Mouse (Mus musculus): ENCODE measurements at regions not wholly inside any gene's neighbourhood (a gene's known extent, or its start where the extent isn't known, plus 50 kb on each side); places are given as distances from the start of the nearest gene placed in this dataset.

DNA sequence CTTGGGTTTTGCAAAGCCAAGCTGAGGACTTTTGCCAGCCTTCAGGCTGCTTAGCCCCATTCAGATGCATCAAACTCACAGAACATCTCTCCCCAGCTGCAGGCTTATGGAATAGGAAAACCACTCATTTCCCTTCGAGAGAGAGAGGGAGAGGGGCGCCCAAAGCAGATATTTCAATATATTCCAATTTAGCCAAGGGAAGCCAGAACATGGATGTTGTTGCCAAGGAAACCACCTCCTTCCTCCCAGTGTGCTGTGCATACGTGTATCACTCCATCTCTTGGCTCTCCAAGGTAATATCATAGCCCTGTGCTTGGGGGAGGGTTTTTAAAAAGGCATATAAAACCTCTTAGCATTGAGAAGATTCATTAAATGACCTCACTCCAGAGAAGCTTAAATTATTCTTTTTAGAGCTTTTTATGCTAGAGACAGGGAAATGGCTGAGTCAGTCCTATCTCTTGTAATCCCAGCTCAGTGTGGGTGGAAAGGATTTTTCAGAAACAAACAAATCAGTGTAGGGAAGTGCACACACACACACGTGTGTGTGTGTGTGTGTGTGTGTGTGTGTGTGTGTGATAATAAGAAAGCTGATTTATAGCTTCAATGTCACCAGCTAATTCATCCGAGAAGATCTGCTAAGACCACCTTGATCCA, 245.1 kb downstream of the Rps24 start:
- ATAC-seq (replicated peaks; ENCODE audit: poor library complexity): no peak

DNA sequence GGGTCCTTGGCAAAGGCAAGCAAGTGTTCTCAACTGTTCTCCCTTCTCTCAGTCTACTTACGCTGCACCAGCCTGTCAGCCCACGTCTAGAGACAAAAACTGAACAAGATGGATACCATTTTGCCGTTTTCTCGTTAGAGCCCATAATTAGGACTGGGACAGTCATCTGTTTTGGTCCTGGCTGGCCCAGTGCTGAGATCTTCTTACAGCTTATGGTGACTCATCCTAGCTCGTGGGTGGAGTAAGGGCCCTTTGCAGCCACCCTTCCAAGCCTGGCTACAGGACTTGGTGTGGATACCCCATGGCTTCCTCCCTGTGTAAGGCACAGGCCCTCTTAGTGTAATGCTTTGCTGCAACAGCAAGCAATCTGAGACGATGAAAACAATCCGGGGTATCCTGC, 246.4 kb downstream of the Rps24 start:
- ATAC-seq (replicated peaks; ENCODE audit: poor library complexity): no peak

DNA sequence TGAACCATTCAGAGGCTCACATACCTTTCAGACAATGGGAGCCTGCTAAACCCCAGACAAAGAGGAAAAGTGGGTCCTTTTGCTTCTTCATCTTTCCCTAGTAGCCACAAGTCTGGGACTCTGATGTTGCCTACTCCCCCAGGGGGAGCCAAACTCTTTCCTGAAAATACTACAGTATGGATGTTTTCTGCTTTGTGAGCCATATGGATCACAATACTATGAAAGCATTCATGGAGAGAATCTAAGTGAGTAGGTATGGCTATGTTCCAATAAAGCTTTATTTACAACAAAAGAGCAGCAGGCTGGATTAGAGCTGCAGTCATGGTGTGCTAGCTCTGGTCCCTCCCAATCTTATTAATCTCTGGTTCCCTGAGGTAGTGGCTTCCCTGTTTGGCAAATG, 251.9 kb downstream of the Rps24 start:
- no peak for ATAC-seq (replicated peaks; ENCODE audit: poor library complexity)

DNA sequence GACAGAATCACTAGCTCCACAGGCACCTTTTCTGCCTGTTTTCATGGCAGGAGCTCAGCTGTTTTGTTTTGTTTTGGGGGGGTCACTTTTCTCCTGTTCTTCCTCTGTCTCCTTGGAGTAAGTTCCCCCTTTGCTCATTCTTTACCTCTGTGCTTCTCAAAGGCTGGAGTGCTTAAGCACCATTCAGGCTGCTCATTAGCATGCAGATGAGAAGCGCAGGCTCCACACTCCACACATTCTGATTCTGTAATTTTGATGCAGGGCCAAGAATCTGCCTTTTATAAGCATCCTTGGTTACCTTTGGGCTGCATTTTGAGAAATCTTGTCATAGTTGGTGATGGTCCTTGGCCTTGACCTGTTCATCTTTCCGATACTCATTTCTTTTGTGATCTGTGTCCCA, 257.5 kb downstream of the Rps24 start:
- ATAC-seq (replicated peaks; ENCODE audit: poor library complexity): no peak

DNA sequence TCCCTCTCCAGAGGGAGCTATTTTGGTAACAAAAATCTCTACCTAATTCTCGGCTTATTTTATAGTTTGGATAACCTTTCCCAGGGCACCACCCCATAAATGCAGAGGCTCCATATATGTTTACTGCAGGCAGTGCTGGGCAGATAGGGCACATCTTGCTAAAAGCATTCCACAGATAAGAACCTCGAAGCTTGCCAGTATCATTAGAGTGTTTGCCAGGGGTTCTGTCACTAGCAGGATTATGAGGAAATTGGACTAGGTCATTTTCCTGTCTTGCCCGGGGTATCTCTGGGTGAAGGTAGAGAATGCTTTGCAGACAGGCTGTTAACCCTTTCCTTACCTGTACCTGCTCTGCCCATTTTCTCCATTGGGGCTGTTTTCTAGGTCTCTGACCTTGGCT, 258.8 kb downstream of the Rps24 start:
- no peak for ATAC-seq (replicated peaks; ENCODE audit: poor library complexity)

DNA sequence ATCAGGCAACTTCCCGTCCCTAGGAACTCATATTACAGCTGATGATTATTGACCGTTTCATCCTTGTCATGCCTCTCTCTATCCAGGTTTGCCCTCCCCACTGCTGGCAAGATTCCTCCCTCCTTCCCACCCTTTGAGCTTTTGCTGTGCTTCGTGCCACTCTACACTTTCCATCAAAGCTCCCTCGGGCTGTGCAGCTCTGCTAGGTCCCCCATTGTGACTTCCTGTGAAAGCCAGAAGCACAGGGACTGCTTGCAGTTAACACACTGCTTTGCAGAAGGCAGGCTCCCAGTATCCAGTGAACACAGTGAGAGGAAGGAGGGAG, 260.5 kb downstream of the Rps24 start:
- ATAC-seq (replicated peaks; ENCODE audit: poor library complexity): no peak

DNA sequence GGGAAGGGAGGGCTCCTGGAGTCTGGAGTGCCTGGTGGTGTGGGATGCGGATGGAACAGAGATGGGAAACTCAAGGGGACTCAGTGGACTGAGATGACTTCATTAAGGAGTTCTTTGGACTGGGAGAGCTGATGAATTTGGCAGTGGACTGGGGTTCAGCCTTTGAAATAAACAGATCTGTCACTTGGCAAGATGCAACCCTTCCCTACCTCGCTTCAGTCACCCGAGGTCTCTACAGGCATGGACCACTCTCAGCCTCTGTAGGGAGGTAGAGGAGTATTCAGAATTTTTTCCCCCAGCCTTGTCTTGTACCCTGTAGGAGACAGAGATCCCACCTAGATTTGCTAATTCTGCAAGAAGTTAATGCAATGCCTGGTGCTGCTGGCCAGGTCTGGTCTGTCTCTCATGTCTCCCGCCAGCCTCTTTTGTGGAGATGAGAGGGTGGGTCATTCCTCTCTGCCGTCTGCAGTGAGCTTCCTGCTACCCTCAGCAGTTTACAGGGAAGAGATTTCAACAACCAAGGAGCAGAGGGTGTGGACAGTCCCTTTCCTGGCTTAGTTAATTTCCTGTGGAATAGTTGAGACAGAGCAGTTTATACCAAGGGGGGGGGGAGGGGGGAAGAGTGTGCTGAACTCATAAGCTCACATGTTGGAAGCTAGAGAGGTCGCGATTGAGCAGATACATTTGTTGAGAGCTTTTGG, 261.0 kb downstream of the Rps24 start:
- ATAC-seq (replicated peaks; ENCODE audit: poor library complexity): no peak

DNA sequence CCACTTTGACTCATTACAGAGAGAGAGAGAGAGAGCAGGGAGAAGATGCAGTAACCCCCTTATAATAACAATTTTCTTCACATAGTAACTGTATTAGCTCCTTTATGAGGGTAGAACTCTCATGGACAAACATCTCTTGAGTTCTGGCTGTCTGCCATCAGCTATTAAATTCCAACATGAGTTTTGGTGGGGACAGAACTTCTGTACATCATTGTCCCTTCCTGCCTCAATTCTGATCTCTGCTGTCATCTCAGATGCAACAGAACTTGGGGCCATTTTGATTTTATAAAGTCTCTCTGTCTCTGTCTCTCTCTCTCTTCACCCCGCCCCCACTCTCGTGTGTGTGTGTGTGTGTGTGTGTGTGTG, 261.6 kb downstream of the Rps24 start:
- ATAC-seq (replicated peaks; ENCODE audit: poor library complexity): no peak

DNA sequence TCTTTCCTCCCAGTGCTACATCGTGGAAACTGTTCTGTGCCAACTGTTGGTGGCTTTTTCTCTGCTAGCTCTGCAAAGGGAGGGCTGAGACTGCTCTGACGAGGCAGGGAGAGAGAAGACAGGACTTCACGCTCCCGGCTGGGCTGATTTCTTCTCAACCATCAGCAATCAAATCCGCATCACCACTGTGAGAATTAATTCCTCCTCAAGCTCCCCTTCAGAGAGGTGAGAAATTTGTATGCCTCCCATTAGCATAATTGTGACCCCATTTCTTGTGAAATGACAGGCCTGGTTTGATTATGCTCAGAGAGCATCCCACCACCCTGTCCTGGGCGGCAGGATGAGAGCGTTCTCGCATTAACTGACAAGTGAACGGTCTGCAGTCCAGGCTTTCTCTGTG, 262.4 kb downstream of the Rps24 start:
- no peak for ATAC-seq (replicated peaks; ENCODE audit: poor library complexity)

DNA sequence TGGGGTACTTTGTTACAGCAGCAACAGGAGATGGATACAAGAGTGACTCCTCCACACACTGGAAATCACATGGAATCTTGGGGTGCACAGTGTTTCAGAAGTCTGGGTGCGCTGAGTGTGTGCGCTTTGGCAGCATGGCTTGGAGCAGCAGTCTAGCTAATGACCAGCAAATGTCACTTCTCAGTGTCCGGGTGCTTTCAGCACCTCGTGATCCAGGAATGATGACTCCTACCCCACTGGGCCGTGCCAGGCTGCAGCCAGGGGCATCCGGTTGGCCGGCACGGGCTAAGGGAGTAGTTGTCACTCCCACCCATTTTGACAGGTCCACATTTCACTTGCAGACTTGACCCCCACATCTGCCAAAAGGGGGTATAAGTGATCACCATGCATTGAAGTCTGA, 264.3 kb downstream of the Rps24 start:
- ATAC-seq (replicated peaks; ENCODE audit: poor library complexity): no peak

DNA sequence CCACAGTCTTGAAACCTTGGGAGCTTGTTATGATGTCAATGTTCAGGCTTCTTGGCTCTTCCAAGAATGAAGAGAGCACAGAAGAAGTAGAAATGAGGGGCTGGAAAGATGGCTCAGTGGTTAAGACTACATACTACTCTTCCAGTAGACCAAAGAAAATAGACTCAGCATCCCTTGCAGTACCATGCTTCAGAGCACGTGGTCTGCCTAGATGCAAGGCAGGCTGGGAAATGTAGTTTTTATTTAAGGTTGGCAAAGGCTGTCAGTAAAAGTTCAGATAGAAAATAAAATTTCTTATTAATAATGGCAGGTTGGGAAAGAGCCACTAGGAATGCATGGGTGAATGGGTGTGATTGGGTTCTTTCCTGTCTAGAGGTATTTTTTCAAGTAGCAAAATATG, 267.8 kb downstream of the Rps24 start:
- ATAC-seq (replicated peaks; ENCODE audit: poor library complexity): no peak

DNA sequence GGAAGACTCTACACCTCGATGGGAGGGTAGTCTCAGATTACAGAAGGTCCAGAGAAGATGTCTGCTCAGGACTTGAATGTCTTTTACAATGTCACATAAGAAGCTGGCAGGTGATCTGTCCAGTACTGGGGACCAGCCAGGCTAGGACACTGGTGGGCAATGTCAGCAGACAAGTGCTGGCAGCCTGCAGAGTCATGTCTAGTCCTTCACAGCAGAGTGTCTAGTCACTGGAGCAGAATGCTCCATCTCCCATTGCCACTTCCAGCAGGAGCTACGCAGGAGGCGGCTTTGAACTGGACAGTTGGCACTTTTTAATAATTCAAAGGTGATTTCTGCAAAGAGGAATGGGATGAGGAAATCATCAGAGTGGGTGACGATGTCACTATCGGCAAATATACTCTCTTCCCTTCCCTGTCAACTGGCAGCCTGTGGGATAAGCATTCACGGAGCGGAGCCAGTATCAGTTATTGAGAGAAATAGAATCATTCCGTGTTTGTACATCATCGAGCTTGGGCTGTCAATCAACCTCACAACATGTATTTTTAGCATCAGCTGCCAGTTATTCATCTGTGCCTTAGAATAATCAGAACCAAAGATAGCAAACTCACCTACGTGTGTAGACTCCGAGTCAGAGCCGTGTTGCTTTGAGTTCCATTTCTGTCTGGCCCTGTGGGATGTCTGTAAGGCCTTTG, 268.6 kb downstream of the Rps24 start:
- no peak for ATAC-seq (replicated peaks; ENCODE audit: poor library complexity)

DNA sequence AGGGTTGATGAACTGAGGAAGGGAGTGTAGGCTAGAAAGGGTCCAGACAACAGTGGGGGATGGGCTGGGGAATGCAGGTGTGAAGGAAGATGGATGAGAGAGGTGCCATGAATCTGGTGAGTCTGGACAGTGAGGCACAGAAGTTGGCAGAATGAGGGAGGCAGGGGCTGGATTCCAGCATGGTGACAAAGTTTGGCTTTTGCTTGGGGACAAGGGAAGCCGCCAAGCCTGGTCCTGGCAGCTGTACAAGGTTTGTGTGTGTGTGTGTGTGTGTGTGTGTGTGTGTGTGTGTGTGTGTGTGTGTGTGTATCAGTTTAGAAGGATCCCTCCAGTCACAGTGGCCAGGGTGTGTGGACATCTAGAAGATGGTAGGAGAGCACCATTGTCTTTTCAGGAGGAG, 270.4 kb downstream of the Rps24 start:
- ATAC-seq (replicated peaks; ENCODE audit: poor library complexity): no peak

DNA sequence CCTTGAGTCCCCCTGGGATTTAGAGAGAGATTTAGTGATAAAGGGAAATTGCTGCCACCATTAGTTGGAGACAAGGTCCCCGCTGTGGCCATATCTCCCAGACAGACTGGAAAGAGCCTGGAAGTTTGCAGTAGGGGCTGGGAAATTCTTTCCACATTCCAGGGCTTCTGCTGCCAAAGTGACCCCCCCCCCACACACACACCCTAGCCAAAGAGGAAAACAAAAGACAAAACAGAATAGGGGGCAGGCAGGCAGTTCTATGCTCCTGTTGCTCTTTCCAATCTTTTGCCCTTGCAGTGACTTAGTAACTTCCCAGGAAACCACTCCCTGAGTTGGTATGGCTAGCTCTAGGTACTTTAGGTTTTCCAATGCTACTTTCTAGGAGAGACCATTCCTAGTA, 270.9 kb downstream of the Rps24 start:
- no peak for ATAC-seq (replicated peaks; ENCODE audit: poor library complexity)

DNA sequence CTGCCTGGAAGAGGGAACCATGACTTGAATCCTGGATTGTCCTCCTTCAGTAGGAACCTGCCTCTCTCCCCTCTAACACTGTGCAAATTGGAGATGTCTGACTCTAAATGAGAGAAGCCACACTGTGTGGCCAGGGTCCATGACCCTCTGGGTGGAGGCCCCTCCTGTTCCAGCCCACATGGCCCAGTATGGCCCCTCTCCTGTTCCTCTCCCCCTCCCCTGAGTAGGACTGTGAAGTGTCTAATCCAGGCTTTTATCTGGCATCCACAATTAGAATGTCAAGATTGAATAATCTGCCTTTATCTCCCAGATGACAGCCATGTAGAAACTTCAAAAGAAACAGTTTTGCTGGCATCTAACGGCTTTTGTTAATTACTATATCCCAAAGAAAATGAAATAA, 274.0 kb downstream of the Rps24 start:
- no peak for ATAC-seq (replicated peaks; ENCODE audit: poor library complexity)

DNA sequence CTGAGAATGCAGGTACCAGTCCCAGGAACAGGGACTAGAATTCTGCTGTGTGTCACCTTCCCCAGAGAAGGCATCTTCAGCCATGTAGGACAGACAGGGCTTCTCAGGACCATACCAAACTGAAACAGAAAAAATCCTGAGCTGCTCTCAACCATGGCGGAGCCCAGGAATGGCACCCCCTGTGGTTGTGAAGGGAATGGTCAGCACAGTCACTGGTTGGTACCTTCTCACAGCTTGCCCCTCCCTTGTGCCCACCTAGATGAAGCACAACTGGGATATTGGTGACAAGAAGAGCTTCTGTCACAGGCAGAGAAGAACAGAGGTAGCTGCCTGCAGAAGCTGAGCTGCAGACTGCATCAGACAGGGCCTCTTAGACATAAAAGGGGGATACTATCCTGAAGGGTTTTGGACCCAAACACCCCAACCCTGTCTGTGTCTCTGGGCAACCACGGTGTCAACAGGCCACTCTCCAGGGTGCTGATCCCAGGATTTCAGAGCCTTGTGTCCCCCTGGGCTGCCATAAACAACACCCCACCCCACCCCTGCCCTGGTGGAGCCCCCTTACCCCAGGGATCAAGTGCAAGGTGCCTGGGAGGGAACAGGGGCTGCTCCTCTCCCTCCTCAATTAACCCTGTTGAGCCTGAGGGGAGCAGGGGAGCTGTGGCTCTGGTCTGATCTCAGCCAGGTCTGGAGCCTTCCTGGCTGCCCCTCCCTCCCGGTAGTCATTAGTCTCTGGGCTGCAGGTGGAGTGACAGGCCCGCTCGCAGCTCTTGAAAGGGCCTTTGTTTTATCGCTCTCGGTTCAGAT, 275.7 kb downstream of the Rps24 start:
- ATAC-seq (replicated peaks; ENCODE audit: poor library complexity): no peak

DNA sequence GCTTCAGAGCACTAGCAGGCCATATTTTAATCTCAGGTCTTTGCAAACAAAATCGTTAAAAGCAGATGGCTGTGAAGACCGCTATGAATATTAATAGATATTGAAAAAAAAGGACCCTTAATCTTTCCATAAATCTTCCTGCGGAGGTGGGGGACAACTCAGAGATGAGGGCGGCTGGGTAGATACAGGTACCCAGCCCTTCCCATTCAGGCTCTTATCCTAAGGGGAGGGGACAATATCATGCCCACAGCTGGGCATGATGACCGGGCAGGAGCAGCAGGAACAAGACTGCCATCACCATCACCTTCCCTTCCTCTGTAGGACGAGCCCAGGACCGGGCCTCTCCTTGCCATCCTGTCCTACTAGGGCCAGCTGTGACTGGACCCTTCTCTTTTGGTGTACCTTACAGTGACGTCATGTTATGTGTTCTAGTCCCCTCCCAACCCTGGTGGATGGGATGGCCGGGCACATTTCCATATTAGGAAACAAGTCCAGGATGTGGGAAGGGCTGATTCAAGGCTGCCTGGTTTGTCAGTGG, 276.4 kb downstream of the Rps24 start:
- no peak for ATAC-seq (replicated peaks; ENCODE audit: poor library complexity)

DNA sequence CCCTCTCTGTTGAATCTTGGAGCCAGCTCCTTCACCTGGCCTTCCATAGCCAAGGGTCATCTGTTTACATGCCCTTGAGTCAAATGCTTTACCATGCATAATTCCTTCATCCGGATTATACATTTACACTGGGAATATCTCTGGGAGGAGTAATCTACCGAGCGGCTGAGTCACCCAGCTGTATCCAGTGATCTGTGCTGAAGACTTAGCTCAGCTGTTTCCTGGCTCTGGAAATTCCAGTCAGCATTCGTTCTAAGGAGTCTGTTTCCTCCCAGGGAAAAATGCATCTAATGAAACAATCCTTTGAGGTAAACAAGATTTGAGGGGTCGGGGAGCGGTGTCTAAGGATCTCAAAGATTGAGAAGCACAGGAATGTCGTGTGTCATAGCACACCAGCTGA, 276.9 kb downstream of the Rps24 start:
- ATAC-seq (replicated peaks; ENCODE audit: poor library complexity): no peak

DNA sequence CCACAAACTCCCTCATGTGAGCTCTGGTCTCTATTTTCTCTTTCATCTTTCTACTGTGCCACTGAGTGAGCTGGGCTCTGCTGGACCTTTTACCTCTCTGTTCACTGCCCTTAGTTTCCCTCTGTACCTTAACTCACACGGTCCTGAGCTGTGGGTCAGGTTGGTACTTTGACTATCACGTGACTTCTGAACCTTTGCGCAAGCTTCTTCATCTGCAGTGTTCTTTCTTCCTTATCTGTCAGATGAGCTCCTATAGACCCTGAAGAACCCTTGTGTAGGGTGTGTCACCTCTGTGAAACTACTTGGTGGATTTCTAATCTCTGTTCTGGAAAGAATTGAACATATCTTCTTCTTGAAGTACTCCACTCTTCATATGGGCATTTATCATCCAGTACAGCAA, 279.3 kb downstream of the Rps24 start:
- ATAC-seq (replicated peaks; ENCODE audit: poor library complexity): no peak

DNA sequence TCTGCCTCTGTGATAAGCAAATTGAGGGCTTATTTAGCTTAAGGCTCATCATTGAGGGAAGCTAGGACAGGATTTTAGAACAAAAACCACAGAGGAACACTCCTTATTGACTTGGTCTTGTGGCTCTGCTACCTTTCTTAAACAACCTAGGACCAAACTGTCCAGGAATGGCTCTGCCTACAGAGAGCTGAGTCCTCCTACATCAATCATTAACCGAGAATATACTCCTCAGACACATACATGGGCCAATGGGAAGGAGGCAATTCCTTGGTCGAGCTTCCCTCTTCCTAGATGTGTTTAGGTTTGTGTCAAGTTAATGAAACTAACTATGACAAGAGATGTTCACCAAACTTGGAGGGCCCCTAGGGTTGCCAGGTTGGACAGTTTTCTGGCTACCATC, 279.8 kb downstream of the Rps24 start:
- ATAC-seq (replicated peaks; ENCODE audit: poor library complexity): no peak

DNA sequence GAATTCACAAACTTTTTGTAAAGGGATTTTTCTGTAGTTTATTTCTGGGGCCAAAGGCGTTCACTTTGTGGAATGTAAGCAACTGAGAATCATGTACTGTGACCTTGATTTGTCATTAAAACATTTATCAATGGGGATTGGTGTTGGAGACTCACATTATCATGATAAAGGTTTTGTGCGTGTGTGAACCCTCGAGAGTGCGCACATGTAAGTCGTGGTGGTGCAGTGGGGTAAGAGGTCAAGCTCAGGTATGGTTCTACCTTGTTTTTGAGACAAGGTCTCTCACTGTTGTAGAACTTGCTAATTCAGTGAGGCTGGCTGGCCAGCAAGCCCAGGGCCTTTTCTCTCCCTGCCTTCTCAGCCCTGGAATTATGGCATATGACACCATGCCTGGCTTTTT, 280.4 kb downstream of the Rps24 start:
- ATAC-seq (replicated peaks; ENCODE audit: poor library complexity): no peak

DNA sequence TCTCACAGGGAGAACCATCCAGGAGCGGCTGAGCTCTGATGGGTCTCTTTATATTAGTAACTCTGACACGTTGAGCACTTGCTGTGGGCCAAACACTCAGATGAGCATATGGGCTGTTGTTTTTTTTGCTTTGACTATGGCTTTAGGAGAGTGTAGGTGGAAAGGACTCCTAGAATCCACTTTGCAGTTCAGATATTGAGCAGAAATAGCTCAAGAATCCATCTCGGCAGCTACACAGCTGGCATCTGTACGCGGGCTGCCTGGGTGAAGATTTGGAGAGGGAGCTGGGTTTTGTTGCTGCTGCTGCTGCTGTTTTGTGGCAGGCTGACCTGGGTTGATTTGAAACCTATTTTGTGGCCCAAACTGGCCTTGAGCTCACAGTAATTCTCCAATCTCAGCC, 281.0 kb downstream of the Rps24 start:
- no peak for ATAC-seq (replicated peaks; ENCODE audit: poor library complexity)
